Mouse (Mus musculus) CD4-positive, CD25-positive, alpha-beta regulatory T cell, adult 2 months (primary cell): ENCODE measurements around the gene Cav2.

ENCODE experiments used
- DNase-seq: peaks from one replicate; pipeline ENCODE4 v3.0.0-alpha.2; 2012; ENCODE audit warnings: low read depth, low spot score

The Cav2 gene

GRCm38 (mm10) chr6:17309260-17309659 lies 28.3 kb downstream of the Cav2 start:
- no peak for DNase-seq

DNA sequence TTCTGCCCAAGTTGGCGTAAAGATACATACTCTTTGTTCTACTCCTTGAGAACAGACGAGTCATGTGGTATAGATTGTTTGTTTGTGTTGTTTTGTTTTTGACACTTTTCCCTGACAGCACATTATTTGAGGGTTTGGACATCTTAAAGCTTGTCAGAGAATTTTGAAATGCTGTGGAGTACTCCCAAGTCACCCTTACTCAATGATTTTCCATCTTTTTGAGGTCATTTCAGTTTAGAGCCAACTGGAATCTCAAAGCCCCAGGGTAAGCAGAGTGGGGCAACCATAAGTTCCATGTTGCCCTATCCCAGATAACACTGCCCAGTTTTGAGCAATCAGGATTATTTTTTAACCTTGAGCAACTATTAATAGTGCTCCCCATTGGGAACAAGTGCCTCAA lies 33.3 kb downstream of the Cav2 start:
- DNase-seq: no peak

GRCm38 (mm10) chr6:17314659-17315616 lies 34.0 kb downstream of the Cav2 start:
- DNase-seq: no peak

DNA sequence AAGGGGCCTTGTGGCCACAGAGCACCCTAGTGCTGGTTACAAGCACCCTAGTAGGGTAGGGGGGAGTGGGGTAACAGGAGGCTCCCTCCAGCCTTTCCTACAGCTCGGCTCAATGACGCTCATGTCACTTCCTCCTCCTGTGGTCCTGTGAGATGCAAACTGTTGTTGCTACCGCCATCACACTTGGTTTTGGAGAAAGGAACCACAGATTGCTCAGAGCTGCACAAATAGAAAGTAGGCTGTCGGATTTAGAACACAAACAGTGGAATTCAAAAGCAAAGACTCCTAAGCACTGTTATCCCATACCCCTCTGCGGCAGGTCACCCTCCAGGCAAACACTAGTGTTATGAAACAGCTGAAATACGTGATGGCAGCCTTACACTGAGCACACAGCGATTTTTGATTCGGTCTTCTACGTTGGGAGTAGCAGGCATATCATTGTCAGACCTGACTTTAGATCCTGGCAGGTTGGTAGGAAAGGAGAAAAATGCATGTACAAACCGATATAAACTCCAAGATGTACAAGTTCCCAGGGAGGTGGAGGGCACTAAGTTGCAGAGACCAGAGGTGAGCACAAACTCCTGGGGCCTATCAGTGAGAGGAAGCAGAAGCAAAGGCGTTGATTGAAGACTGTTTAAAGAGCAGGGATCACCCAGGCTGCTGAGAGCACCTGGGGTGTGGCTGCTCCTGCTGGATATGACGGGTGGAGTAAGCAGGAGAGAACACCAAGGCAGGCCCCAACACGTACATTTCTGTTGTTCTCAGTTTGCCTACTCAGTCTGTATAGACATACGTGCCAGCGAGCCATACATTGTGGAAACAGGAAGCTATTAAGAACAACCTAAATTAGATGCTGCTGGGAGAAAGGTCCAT lies 35.5 kb downstream of the Cav2 start:
- no peak for DNase-seq

- DNase-seq: no peak
These were observed 36.2 kb downstream of the Cav2 start for GRCm38 (mm10) chr6:17317167-17317524.

GRCm38 (mm10) chr6:17317944-17318343 lies 37.0 kb downstream of the Cav2 start:
- no peak for DNase-seq

- DNase-seq: no peak
These were observed 41.0 kb downstream of the Cav2 start for GRCm38 (mm10) chr6:17321976-17322375.

DNA sequence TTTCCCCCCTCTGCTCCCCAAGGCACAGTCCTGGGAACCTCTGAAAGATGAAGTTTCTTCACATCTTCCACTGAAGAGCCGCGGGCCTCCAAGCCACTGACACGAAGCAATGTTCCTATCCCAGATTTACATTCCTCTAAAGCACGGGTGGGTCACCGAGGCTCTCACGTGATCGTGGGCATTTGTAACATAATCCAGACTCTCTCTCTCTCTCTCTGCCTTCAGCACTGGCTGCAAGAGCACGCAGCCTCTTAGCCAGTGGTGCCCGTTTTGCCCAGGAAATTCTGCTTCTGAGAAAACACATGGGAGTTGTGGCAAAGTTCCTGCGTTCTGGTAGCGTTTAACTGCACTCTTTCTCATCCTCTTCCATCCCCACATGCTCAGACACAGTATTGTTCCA lies 46.2 kb downstream of the Cav2 start:
- DNase-seq: no peak

DNA sequence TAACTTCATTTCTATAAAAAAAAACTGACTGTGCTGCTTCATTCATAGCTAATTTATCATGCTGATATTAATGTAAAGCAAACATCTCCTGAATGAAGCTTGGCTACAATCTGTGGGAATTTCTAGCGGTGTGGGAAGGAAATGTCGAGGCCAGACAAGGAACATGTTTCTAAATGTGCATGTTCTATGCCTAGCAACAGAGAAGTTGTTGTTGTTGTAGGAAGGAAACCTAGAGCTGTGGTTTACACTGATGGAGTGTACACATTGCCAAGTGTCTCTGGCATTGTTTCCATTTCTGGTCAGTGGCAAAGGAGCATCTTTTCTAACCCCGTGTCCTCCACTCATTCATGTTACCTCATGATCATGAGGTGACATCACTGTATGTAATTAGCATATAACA lies 48.8 kb downstream of the Cav2 start:
- DNase-seq: no peak

- DNase-seq: no peak
These were observed 56.7 kb downstream of the Cav2 start for GRCm38 (mm10) chr6:17337724-17338123.
